Mouse (Mus musculus) kidney, postnatal 25 days (tissue): ENCODE data around the gene Nxph1.

ENCODE experiments used
- DNase-seq, 2 experiments: peaks; one replicate each; pipeline ENCODE4 v3.0.0; 2021; ENCODE audit warnings: mixed read lengths in 2 of 2

Nxph1 gene

DNA sequence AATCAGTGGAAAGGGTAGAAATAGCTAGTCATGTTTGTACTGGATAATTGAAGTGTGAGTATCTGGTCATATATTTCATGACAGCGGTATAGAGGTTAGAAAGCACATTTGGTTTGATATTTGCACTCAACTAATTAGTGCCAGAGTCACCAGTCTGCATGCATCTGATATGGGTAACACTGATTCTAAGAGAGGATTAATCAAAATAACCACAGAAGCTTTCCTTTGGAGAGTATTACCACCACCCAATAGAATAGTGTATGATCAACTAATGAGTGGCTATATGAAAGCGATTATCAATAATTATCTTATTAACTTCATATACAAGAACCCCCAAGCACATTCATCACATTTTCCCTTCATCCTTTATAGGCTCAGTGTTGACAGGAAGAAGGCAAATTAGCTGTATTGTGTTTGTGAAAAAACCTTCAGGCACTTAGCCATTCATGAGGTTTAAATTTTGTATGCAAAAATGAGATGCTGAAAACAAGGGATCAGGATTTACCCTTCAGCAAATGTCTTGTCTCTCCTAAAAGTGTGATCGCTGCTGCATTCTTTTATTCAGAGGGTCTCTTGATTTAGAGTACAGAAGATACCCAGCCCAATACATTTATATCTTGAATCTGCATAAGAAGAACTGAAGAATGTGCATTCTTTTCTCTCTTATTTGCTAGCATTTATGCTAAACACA lies 185.5 kb downstream of the Nxph1 start:
- no peak for DNase-seq

DNA sequence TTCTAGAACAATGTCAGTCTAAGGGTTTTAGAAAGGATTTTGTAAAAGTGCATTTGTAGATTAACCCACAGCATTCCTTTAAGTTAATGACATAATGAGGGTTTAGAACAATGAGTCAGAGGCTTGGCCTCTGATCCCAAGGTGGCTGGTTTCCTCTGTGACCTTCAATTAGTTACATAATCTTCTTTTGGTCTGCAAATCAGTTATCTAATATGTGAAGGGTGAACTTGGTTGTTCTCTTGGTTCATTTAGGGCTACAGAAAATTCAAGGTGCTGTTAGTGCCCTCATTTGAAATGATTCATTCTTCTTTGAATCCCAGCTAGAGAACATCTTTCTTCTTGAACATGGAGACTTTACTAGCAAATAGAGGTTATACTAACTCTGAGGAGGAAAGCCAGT lies 199.7 kb downstream of the Nxph1 start:
- DNase-seq: no peak

DNA sequence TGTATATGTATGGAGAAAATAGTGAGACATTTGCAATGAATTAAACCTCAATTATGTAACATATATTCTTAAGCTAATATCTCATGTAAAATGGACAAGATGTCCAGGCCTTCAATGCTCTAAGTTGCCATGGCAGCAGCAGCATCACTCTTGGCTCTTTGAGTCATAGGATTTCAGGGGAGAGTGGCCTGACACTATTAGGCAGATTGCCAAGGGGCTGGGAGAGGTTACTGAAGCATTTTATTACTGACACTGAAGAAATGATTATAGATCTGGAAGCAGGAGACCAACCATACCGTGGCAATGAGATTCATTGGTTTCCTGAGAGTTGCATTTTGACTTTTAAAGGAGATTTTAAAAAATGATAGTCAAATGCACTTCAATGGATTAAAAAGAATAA lies 201.6 kb downstream of the Nxph1 start:
- no peak for DNase-seq

- DNase-seq: no peak
Observed at GRCm38 (mm10) chr6:9159191-9159590, 211.0 kb downstream of the Nxph1 start.

DNA sequence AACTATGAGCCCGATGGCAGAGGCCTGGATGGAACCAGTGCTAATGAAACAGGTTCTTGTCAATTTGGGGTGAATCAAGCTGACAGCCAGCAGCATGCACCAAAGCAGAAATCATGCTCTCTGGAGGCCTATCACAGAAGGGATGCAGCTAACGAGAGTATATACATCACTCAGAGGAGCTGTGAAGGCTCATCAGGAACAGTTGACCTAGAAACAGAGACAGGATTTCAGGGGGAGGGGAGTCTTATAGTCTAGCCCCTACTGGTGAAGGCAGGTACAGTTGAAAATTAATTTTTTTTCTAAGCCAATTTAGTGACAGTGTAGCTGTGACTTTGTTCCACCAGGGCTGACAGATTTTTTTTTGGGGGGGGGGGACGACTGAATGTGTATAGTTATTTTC lies 234.2 kb downstream of the Nxph1 start:
- DNase-seq: no peak

- DNase-seq: no peak
Observed at GRCm38 (mm10) chr6:9210730-9211129, 262.5 kb downstream of the Nxph1 start.

- no peak for DNase-seq
Observed at GRCm38 (mm10) chr6:9220724-9221453, 272.7 kb downstream of the Nxph1 start.

DNA sequence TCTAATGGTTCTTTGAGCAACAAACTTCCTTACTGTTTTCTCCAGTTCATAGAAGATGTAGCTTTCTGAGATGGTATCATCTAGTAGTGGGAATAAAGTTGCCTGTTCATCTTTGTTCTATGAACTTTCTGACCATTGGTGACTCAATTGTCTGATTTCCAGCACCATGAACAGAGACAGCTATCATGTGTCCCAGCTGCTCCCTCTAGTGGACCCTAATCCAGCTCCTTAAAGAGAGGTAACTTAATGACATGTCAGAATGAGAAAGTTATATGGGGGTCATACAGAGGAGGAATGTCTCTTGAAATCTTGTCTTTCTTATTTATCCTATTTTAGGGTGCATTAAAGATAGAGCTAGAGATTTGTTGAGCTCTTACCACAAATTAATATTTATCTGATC lies 286.6 kb downstream of the Nxph1 start:
- DNase-seq: peak in 1 of 2 experiments; percentile 50

DNA sequence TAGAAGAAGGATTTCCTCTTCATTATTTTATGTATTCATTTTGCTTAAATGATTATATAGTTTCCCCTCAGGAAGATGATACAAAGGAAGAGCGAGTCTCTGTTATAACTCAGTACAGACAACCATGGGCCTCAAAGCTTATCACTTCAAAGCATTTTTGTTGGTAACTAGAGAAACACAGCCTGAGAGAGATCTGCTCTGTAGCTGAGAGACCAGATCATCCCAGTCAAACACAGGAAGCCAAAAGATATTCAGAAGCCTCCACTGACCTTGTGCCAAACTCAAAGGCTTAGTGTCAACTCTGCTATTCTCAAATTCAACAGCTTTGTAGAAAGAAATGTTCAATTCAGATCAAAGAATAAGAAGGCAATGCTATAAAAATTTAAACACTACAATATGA lies 319.8 kb downstream of the Nxph1 start:
- DNase-seq: no peak
